Mouse (Mus musculus) spleen, adult 2 months (tissue): ENCODE data around the gene Srsf3. TPM values are rescaled to one million over a fixed set of nuclear protein-coding genes. Genes with fewer than 3 reads are reported as not detected.

Experiments
- DNase-seq, 2 experiments: peaks; one replicate each; pipeline versions ENCODE4 v3.0.0 to v3.0.0-alpha.2; 2012 to 2021; ENCODE audit warnings: low spot score in 2 of 2, low read depth in 1 of 2
- H3K27ac ChIP-seq: fragments of 200-500 bp; 2 replicates; pipeline ENCODE4 v1.5.1; 2012; ENCODE audit warnings: low read length, inconsistent platforms; ENCODE audit not compliant: insufficient read depth
- H3K27me3 ChIP-seq: fragments of 200-500 bp; 2 replicates; pipeline ENCODE4 v1.6.1; 2012; ENCODE audit warnings: mild to moderate bottlenecking, moderate library complexity, low read length, inconsistent platforms; ENCODE audit not compliant: control insufficient read depth, insufficient read depth
- H3K36me3 ChIP-seq: fragments of 200-500 bp; 2 replicates; pipeline ENCODE4 v1.6.1; 2012; ENCODE audit warnings: mild to moderate bottlenecking, low read length, inconsistent platforms; ENCODE audit not compliant: control insufficient read depth, insufficient read depth
- H3K4me1 ChIP-seq: fragments of 200-500 bp; 2 replicates; pipeline ENCODE4 v1.6.1; 2011; ENCODE audit warnings: inconsistent platforms; ENCODE audit not compliant: control insufficient read depth, insufficient read depth, insufficient read length
- H3K4me3 ChIP-seq: fragments of 200-500 bp; 2 replicates; pipeline ENCODE4 v1.5.1; 2011; ENCODE audit warnings: mild to moderate bottlenecking, inconsistent platforms; ENCODE audit not compliant: insufficient read depth, insufficient read length; ENCODE audit errors: extremely low read depth
- CTCF ChIP-seq: fragments of 200-500 bp; IDR thresholded peaks from 2 replicates; pipeline ENCODE4 v1.5.1; 2011; ENCODE audit warnings: mild to moderate bottlenecking, inconsistent platforms; ENCODE audit not compliant: insufficient read depth, insufficient read length, insufficient replicate concordance; ENCODE audit errors: extremely low read depth
- POLR2A ChIP-seq: fragments of 200-500 bp; IDR thresholded peaks from 2 replicates; pipeline ENCODE4 v1.6.1; 2011; ENCODE audit warnings: low read depth, low read length, inconsistent platforms
- WGBS: fragments of 180-500 bp; shearing (Covaris S2); methylation state at CpG from one replicate; pipeline ENCODE4 v1.1.7; 2018; 5-methylcytosine and 5-hydroxymethylcytosine counted together
- polyA plus RNA-seq: library from polyadenylated mRNA; depleted of rRNA; stranded (reverse); fragments of >200 nt; gene quantifications from 2 replicates; pipeline ENCODE4 v1.2.3, GENCODE M21; 2012; rRNA removed

Srsf3 gene
- polyA plus RNA-seq = 189 and 210 TPM in 2 replicates

- under 1% methylated on average over 77 of the region's 77 CpGs for WGBS
- DNase-seq = peak; percentile 96 to 99
- Histone ChIP-seq H3K4me3 (peak within 1 kb of the TSS; percentile 93), H3K4me1 (peaks cover 9% of the 10 kb centered on the region; the same call in 1 of the 2 replicates), H3K27ac (peak within 1 kb of the TSS; percentile 96), H3K27me3 (no peaks in the 10 kb centered on the region), H3K36me3 (peaks cover 11% of the 10 kb centered on the region)
- peak; percentile 95 for TF ChIP-seq POLR2A
- TF ChIP-seq CTCF = no peak
Observed at GRCm38 (mm10) chr17:29032274-29033069, at the start of gene Srsf3. Gene Srsf3 (plus strand): TSS chr17:29032628.

DNA sequence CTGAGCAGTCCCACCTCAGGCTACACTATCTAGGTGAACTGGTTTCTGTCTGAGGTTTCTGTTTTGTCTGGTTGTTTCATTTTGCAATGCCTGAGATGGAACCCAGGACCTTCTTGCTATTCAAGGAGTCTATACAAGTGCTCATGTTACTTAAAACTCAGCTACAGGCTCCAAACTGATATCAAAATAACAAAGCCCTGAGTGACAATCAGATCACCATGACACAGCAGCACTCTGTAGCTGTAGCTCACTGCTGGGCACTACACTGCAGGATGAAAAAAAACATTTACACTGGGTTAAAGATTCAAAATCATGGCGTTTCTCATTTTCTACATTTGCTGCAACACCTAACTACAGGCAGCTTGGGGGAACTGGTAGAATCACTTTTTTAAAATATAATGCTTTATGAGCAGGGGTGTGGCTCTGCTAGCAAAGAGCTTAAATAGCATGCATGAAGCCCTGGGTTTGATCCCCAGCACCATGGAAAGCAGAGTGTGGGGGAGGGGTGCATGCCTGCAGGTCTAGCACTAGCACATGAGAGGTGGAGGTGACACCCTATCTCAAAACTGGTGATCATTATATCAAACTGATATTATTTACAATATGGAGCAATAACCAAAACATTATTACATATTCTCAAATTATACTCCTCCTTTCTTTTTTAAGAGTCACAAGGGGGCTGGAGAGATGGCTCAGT, 47.6 kb upstream of the Srsf3 start:
- 94% methylated on average over 1 of the region's 1 CpGs for WGBS
- peaks cover 40% of the 10 kb centered on the region for H3K36me3 ChIP-seq
- no peaks in the 10 kb centered on the region for H3K27me3 ChIP-seq

GRCm38 (mm10) chr17:28986833-28987232, 45.6 kb upstream of the Srsf3 start:
- H3K4me3 ChIP-seq = no peak overlapping the region
- H3K36me3 ChIP-seq = peaks cover 44% of the 10 kb centered on the region
- DNase-seq = peak in 1 of 2 experiments; percentile 22
- no peaks in the 10 kb centered on the region for H3K27me3 ChIP-seq
- H3K4me1 ChIP-seq = no peaks in the 10 kb centered on the region
- no peak overlapping the region for H3K27ac ChIP-seq
- TF ChIP-seq CTCF (peak; percentile 27; the same call in 1 of the 2 replicates), POLR2A (no peak)

More for the DNA sequence above, 47.6 kb upstream of the Srsf3 start:
- TF ChIP-seq POLR2A (no peak), CTCF (no peak)
- DNase-seq = no peak
- Histone ChIP-seq H3K4me1 (no peaks in the 10 kb centered on the region), H3K27ac (no peak overlapping the region), H3K4me3 (no peak overlapping the region)

DNA sequence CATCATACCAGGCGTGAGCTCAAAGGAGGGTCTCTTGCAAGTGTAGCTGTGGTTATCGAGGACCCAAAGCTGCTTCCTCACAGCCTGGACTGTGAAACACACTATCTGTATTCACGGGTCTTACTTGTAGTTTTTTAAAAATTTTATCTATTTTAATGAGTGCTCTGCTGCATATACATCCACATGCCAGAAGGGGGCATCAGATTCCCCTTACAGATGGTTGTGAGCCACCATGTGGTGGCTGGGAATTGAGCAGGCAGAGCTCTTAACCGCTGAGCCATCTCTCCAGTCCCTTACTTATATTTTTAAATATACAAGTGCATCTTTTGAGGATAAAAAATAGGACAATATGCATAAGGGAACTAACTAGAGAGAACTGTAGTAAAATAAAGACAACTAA, 44.7 kb upstream of the Srsf3 start:
- Histone ChIP-seq H3K4me1 (no peaks in the 10 kb centered on the region), H3K36me3 (peaks cover 40% of the 10 kb centered on the region), H3K27me3 (no peaks in the 10 kb centered on the region), H3K4me3 (no peak overlapping the region), H3K27ac (no peak overlapping the region)
- DNase-seq = peak; percentile 35 to 38
- no peak for TF ChIP-seq POLR2A
- TF ChIP-seq CTCF = peak; percentile 60; the same call in 1 of the 2 replicates
- 61% methylated on average over 4 of the region's 4 CpGs for WGBS

GRCm38 (mm10) chr17:28988291-28988690, 44.1 kb upstream of the Srsf3 start:
- Histone ChIP-seq H3K36me3 (peaks cover 36% of the 10 kb centered on the region), H3K27me3 (no peaks in the 10 kb centered on the region), H3K4me3 (no peak overlapping the region), H3K4me1 (no peaks in the 10 kb centered on the region), H3K27ac (no peak overlapping the region)
- TF ChIP-seq POLR2A (no peak), CTCF (no peak)
- WGBS = 90% methylated on average over 4 of the region's 4 CpGs
- no peak for DNase-seq

DNA sequence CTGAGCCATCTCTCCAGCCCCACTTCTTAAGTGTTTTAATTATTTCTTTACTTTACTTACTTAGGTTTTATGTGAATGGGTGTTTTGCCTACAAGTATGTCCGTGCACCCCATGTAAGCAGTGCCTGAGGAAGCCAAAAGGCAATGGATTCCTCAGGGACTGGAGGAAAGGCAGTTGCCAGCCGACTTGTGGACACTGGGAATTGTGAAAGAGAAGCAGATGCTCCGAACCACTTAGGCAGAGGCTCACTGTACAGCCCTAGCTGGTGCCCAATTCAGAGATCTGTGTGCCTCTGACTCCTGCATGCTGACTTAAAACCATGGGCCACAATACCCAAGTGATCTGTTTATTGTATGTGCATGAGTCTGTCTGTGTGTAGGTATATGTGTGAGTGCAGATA, 43.4 kb upstream of the Srsf3 start:
- no peak overlapping the region for H3K27ac ChIP-seq
- no peak overlapping the region for H3K4me3 ChIP-seq
- H3K4me1 ChIP-seq = no peaks in the 10 kb centered on the region
- peaks cover 32% of the 10 kb centered on the region for H3K36me3 ChIP-seq
- no peak for DNase-seq
- WGBS = 92% methylated on average over 3 of the region's 3 CpGs
- TF ChIP-seq POLR2A (no peak), CTCF (no peak)
- H3K27me3 ChIP-seq = no peaks in the 10 kb centered on the region

GRCm38 (mm10) chr17:28990060-28990459, 42.4 kb upstream of the Srsf3 start:
- Histone ChIP-seq H3K27me3 (no peaks in the 10 kb centered on the region), H3K4me1 (no peaks in the 10 kb centered on the region; the same call in 1 of the 2 replicates), H3K36me3 (peaks cover 33% of the 10 kb centered on the region), H3K27ac (no peak overlapping the region), H3K4me3 (no peak overlapping the region)
- 84% methylated on average over 4 of the region's 4 CpGs for WGBS
- DNase-seq = no peak
- TF ChIP-seq CTCF (no peak), POLR2A (no peak)
